Mouse (Mus musculus): ENCODE results near the gene Grtp1. TPM values are rescaled to one million over a fixed set of nuclear protein-coding genes. Genes with fewer than 3 reads are reported as not detected.
A peak's percentile ranks its signal among the peaks of the same experiment; 100 is the strongest.
"Not testable (repeated sequence)": the region's sequence is repeated elsewhere in the genome, so short reads cannot be mapped to it uniquely, and the experiment has no call there.

Gene Grtp1
- polyA plus RNA-seq, 1 experiment from 2014 or later, result 17.3 TPM

- not testable (repeated sequence) for H3K4me1 ChIP-seq (ENCODE audit: control insufficient read depth, insufficient read depth, low read length); H3K27me3 ChIP-seq (ENCODE audit: control insufficient read depth, insufficient read depth, low read length); H3K4me3 ChIP-seq (ENCODE audit: low read depth, low read length); ATAC-seq (ENCODE audit: low read depth); H3K4me2 ChIP-seq (ENCODE audit: low read depth, low read length); H3K27ac ChIP-seq (ENCODE audit: low read depth, low read length); H3K9ac ChIP-seq (replicated peaks; ENCODE audit: low read depth, low read length); H3K9me3 ChIP-seq (ENCODE audit: control insufficient read depth, low read length)
- peaks cover 78% of the 10 kb centered on the region for H3K36me3 ChIP-seq (ENCODE audit: control insufficient read depth, insufficient read depth, low read length)
- WGBS, result 67% methylated on average over 9 of the region's 9 CpGs
Measured at GRCm38 (mm10) chr8:13132220-13132619, 68.2 kb downstream of the Grtp1 start.

- Histone ChIP-seq H3K4me3 (ENCODE audit: low read depth, low read length) (no peak overlapping the region), H3K9ac (replicated peaks; ENCODE audit: low read depth, low read length) (no peak overlapping the region), H3K27ac (ENCODE audit: low read depth, low read length) (no peak overlapping the region), H3K27me3 (ENCODE audit: control insufficient read depth, insufficient read depth, low read length) (no peaks in the 10 kb centered on the region), H3K4me2 (ENCODE audit: low read depth, low read length) (no peak overlapping the region), H3K4me1 (ENCODE audit: control insufficient read depth, insufficient read depth, low read length) (no peaks in the 10 kb centered on the region), H3K36me3 (ENCODE audit: control insufficient read depth, insufficient read depth, low read length) (peaks cover 55% of the 10 kb centered on the region), H3K9me3 (ENCODE audit: control insufficient read depth, low read length) (no peaks in the 10 kb centered on the region)
- no peak for ATAC-seq (ENCODE audit: low read depth)
- 91% methylated on average over 8 of the region's 8 CpGs for WGBS
Measured at GRCm38 (mm10) chr8:13124897-13125296, 75.5 kb downstream of the Grtp1 start.

- no peak overlapping the region for H3K9ac ChIP-seq (replicated peaks; ENCODE audit: low read depth, low read length)
- H3K36me3 ChIP-seq (ENCODE audit: control insufficient read depth, insufficient read depth, low read length), result peaks cover 52% of the 10 kb centered on the region
- H3K27me3 ChIP-seq (ENCODE audit: control insufficient read depth, insufficient read depth, low read length), result no peaks in the 10 kb centered on the region
- H3K27ac ChIP-seq (ENCODE audit: low read depth, low read length), result no peak overlapping the region
- H3K4me2 ChIP-seq (ENCODE audit: low read depth, low read length), result no peak overlapping the region
- 94% methylated on average over 7 of the region's 7 CpGs for WGBS
- no peak overlapping the region for H3K4me3 ChIP-seq (ENCODE audit: low read depth, low read length)
- H3K4me1 ChIP-seq (ENCODE audit: control insufficient read depth, insufficient read depth, low read length), result no peaks in the 10 kb centered on the region
- no peaks in the 10 kb centered on the region for H3K9me3 ChIP-seq (ENCODE audit: control insufficient read depth, low read length)
- no peak for ATAC-seq (ENCODE audit: low read depth)
Measured at GRCm38 (mm10) chr8:13122887-13123421, 77.5 kb downstream of the Grtp1 start.

MicroRNAs within 50 kb of the gene (microRNA counts, 519-probe panel; counts per million panel counts)
- microRNA mmu-miR-1968, result not detected

Small RNA genes within 50 kb of the gene (microRNA-seq; reads per million reads assigned to microRNA genes)
- 6.0 reads per million, percentile 12 among the genes with 10 or more reads in this experiment for gene Mir1968
- not detected for gene Mir7065

Other genes starting within 250 kb of the Grtp1 start
- not detected in 2 replicates for gene F7, start 174.6 kb downstream of the Grtp1 start, polyA plus RNA-seq (2014; fragmentation: Nextera tagmentation; extraction: Ambion mirVana)
- 0.31 TPM in 1 of 2 replicates, not detected in the other for gene F10, start 163.3 kb downstream of the Grtp1 start, polyA plus RNA-seq (2014; fragmentation: Nextera tagmentation; extraction: Ambion mirVana)
- gene Proz, start 139.7 kb downstream of the Grtp1 start, polyA plus RNA-seq (2014; fragmentation: Nextera tagmentation; extraction: Ambion mirVana), result 0.91 and 0.93 TPM in 2 replicates
- 33.3 and 39.3 TPM in 2 replicates for gene Pcid2, start 95.2 kb downstream of the Grtp1 start, polyA plus RNA-seq (2014; fragmentation: Nextera tagmentation; extraction: Ambion mirVana)
- gene Cul4a, start 95.0 kb downstream of the Grtp1 start, polyA plus RNA-seq (2014; fragmentation: Nextera tagmentation; extraction: Ambion mirVana), result 70.3 and 82.9 TPM in 2 replicates
- 288 and 319 TPM in 2 replicates for gene Lamp1, start 41.5 kb downstream of the Grtp1 start, polyA plus RNA-seq (2014; fragmentation: Nextera tagmentation; extraction: Ambion mirVana)
- gene Adprhl1, start 53.5 kb upstream of the Grtp1 start, polyA plus RNA-seq (2014; fragmentation: Nextera tagmentation; extraction: Ambion mirVana), result 0.64 and 1.0 TPM in 2 replicates
- 36.8 and 39.5 TPM in 2 replicates for gene Dcun1d2, start 87.5 kb upstream of the Grtp1 start, polyA plus RNA-seq (2014; fragmentation: Nextera tagmentation; extraction: Ambion mirVana)
- gene Tmco3, start 87.6 kb upstream of the Grtp1 start, polyA plus RNA-seq (2014; fragmentation: Nextera tagmentation; extraction: Ambion mirVana), result 47.8 and 56.3 TPM in 2 replicates
- 93.0 and 103 TPM in 2 replicates for gene Tfdp1, start 138.1 kb upstream of the Grtp1 start, polyA plus RNA-seq (2014; fragmentation: Nextera tagmentation; extraction: Ambion mirVana)
- not detected in 2 replicates for gene Atp4b, start 196.2 kb upstream of the Grtp1 start, polyA plus RNA-seq (2014; fragmentation: Nextera tagmentation; extraction: Ambion mirVana)
- gene Grk1, start 204.5 kb upstream of the Grtp1 start, polyA plus RNA-seq (2014; fragmentation: Nextera tagmentation; extraction: Ambion mirVana), result not detected in 2 replicates
- gene Tmem255b, start 234.6 kb upstream of the Grtp1 start, polyA plus RNA-seq (2014; fragmentation: Nextera tagmentation; extraction: Ambion mirVana), result 1.2 and 1.5 TPM in 2 replicates

All from neural tube, embryonic 14.5 days (tissue).